Mouse (Mus musculus) mouse trophoblast stem cell (cell line): ENCODE results near the gene Chd9.
"Not testable (repeated sequence)": the region's sequence is repeated elsewhere in the genome, so short reads cannot be mapped to it uniquely, and the experiment has no call there.

Experiments used
- in situ Hi-C, 2 experiments: fragments of 300-500 bp; cut with MseI, MboI; formaldehyde crosslinking; loops; 2 replicates in 1 of 2; 3 replicates in 1 of 2; pipeline ENCODE4 v1.15.1; 2025

Chd9 gene

GRCm38 (mm10) chr8:90869920-90870777 lies 42.0 kb downstream of the Chd9 start:
- in situ Hi-C loops, result no loop called here

- in situ Hi-C loops, result no loop called here
Measured at GRCm38 (mm10) chr8:90871375-90872080, 43.4 kb downstream of the Chd9 start.

GRCm38 (mm10) chr8:90873051-90873450 lies 44.9 kb downstream of the Chd9 start:
- in situ Hi-C loops, result no loop called here

GRCm38 (mm10) chr8:90876213-90876721 lies 48.1 kb downstream of the Chd9 start:
- in situ Hi-C loops, result no loop called here

GRCm38 (mm10) chr8:90876722-90877429 lies 48.7 kb downstream of the Chd9 start:
- in situ Hi-C loops, result no loop called here

GRCm38 (mm10) chr8:90877430-90877975 lies 49.4 kb downstream of the Chd9 start:
- in situ Hi-C loops, result no loop called here

- in situ Hi-C loops, result no loop called here
Measured at GRCm38 (mm10) chr8:90878551-90878950, 50.4 kb downstream of the Chd9 start.

- in situ Hi-C loops, result no loop called here
Measured at GRCm38 (mm10) chr8:90880041-90880440, 51.9 kb downstream of the Chd9 start.

GRCm38 (mm10) chr8:90881181-90881580 lies 53.0 kb downstream of the Chd9 start:
- in situ Hi-C loops, result no loop called here

GRCm38 (mm10) chr8:90882088-90882691 lies 54.0 kb downstream of the Chd9 start:
- in situ Hi-C loops, result no loop called here

- in situ Hi-C loops, result no loop called here
Measured at GRCm38 (mm10) chr8:90885671-90886368, 57.7 kb downstream of the Chd9 start.

- in situ Hi-C loops, result not testable (repeated sequence)
Measured at GRCm38 (mm10) chr8:90886369-90886712, 58.2 kb downstream of the Chd9 start.

- in situ Hi-C loops, result not testable (repeated sequence)
Measured at GRCm38 (mm10) chr8:90887328-90887727, 59.2 kb downstream of the Chd9 start.

- in situ Hi-C loops, result no loop called here
Measured at GRCm38 (mm10) chr8:90891872-90892578, 63.9 kb downstream of the Chd9 start.

GRCm38 (mm10) chr8:90892579-90892919 lies 64.4 kb downstream of the Chd9 start:
- in situ Hi-C loops, result no loop called here

- in situ Hi-C loops, result no loop called here
Measured at GRCm38 (mm10) chr8:90894231-90894914, 66.2 kb downstream of the Chd9 start.

GRCm38 (mm10) chr8:90897343-90897742 lies 69.2 kb downstream of the Chd9 start:
- in situ Hi-C loops, result no loop called here

- in situ Hi-C loops, result no loop called here
Measured at GRCm38 (mm10) chr8:90898578-90898977, 70.4 kb downstream of the Chd9 start.

- in situ Hi-C loops, result no loop called here
Measured at GRCm38 (mm10) chr8:90902002-90902401, 73.8 kb downstream of the Chd9 start.
